Mouse (Mus musculus) ES-Bruce4 (cell line): ENCODE measurements around the gene Sema5a. TPM values are rescaled to one million over a fixed set of nuclear protein-coding genes. Genes with fewer than 3 reads are reported as not detected.

ENCODE experiments used
- H3K27ac ChIP-seq: 2 replicates; pipeline ENCODE4 v1.5.1; 2012; ENCODE audit warnings: low read length, inconsistent platforms; ENCODE audit not compliant: insufficient read depth
- H3K27me3 ChIP-seq: 2 replicates; pipeline ENCODE4 v1.6.1; 2012; ENCODE audit warnings: mild to moderate bottlenecking, low read length, inconsistent platforms; ENCODE audit not compliant: control insufficient read depth, poor library complexity, insufficient read depth, severe bottlenecking
- H3K36me3 ChIP-seq: 2 replicates; pipeline ENCODE4 v1.6.1; 2012; ENCODE audit warnings: inconsistent platforms, mild to moderate bottlenecking, low read length, moderate library complexity; ENCODE audit not compliant: control insufficient read depth, poor library complexity, insufficient read depth, severe bottlenecking
- H3K4me1 ChIP-seq: one replicate; pipeline ENCODE4 v1.8.1; 2011; ENCODE audit warnings: low read length; ENCODE audit not compliant: control insufficient read depth, insufficient read depth
- H3K4me3 ChIP-seq: 2 replicates; pipeline ENCODE4 v1.5.1; 2011; ENCODE audit warnings: low read depth, mild to moderate bottlenecking, low read length
- H3K9ac ChIP-seq: 2 replicates; pipeline ENCODE4 v1.6.1; 2012; ENCODE audit warnings: low read depth, mild to moderate bottlenecking, inconsistent platforms; ENCODE audit not compliant: poor library complexity, severe bottlenecking
- H3K9me3 ChIP-seq: replicated peaks from 2 replicates; pipeline ENCODE4 v1.6.1; 2012; ENCODE audit warnings: mild to moderate bottlenecking, low read length, inconsistent platforms; ENCODE audit not compliant: control insufficient read depth, poor library complexity, insufficient read depth, severe bottlenecking
- CTCF ChIP-seq: IDR thresholded peaks from one replicate; pipeline ENCODE4 v1.8.1; 2011; ENCODE audit warnings: low read depth, low read length
- EP300 ChIP-seq: IDR thresholded peaks from 2 replicates; pipeline ENCODE4 v1.6.1; 2011; ENCODE audit warnings: low read depth, low read length; ENCODE audit not compliant: insufficient read depth
- POLR2A ChIP-seq: IDR thresholded peaks from one replicate; pipeline ENCODE4 v1.8.1; 2011; ENCODE audit warnings: low read length; ENCODE audit not compliant: insufficient read depth
- polyA plus RNA-seq: library from polyadenylated mRNA; stranded (reverse); fragments of >200 nt; gene quantifications from 2 replicates; pipeline ENCODE4 v1.2.4, GENCODE M21; 2011; ENCODE audit warnings: low read depth; ENCODE audit not compliant: missing spikeins, insufficient read depth, insufficient read length

Sema5a gene
- polyA plus RNA-seq, 1 experiment, result 2.8 TPM

- H3K9me3 ChIP-seq, result no peaks in the 10 kb centered on the region
- no peaks in the 10 kb centered on the region for H3K4me1 ChIP-seq
- no peak overlapping the region for H3K9ac ChIP-seq
- H3K27me3 ChIP-seq, result no peaks in the 10 kb centered on the region
- no peak overlapping the region for H3K27ac ChIP-seq
- no peaks in the 10 kb centered on the region for H3K36me3 ChIP-seq
- H3K4me3 ChIP-seq, result no peak overlapping the region
- no peak for TF ChIP-seq EP300
- TF ChIP-seq CTCF, result no peak
- TF ChIP-seq POLR2A, result no peak
Measured at GRCm38 (mm10) chr15:32343544-32343943, 98.9 kb downstream of the Sema5a start.

DNA sequence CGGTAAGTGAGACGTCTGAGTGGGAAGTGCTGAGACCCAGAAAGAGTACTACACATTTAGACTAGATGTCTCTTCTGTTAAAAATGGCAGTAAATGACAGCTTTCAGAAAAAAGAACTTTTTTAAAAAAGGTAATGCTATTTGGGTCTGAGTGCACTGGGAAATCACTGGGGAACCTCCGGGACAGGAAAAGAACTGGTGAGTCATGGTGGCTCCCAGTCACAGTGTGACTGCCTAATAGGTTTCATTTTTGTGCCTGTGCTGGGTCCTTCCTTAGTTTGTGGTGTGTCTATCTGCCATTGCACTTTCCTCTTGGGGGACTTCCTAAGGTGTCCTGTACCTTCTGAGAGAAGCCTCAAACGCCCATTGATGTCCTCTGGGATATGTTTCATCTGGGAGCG, 102.7 kb downstream of the Sema5a start:
- no peak overlapping the region for H3K9ac ChIP-seq
- TF ChIP-seq POLR2A (no peak), CTCF (no peak), EP300 (no peak)
- H3K27me3 ChIP-seq, result no peaks in the 10 kb centered on the region
- H3K4me1 ChIP-seq, result no peaks in the 10 kb centered on the region
- H3K36me3 ChIP-seq, result no peaks in the 10 kb centered on the region
- H3K27ac ChIP-seq, result no peak overlapping the region
- no peaks in the 10 kb centered on the region for H3K9me3 ChIP-seq
- no peak overlapping the region for H3K4me3 ChIP-seq

GRCm38 (mm10) chr15:32349276-32349675, 104.7 kb downstream of the Sema5a start:
- H3K27ac ChIP-seq, result no peak overlapping the region
- TF ChIP-seq CTCF (no peak), EP300 (no peak), POLR2A (no peak)
- no peaks in the 10 kb centered on the region for H3K4me1 ChIP-seq
- no peak overlapping the region for H3K9ac ChIP-seq
- no peak overlapping the region for H3K4me3 ChIP-seq
- no peaks in the 10 kb centered on the region for H3K36me3 ChIP-seq
- no peaks in the 10 kb centered on the region for H3K27me3 ChIP-seq
- H3K9me3 ChIP-seq, result no peaks in the 10 kb centered on the region

DNA sequence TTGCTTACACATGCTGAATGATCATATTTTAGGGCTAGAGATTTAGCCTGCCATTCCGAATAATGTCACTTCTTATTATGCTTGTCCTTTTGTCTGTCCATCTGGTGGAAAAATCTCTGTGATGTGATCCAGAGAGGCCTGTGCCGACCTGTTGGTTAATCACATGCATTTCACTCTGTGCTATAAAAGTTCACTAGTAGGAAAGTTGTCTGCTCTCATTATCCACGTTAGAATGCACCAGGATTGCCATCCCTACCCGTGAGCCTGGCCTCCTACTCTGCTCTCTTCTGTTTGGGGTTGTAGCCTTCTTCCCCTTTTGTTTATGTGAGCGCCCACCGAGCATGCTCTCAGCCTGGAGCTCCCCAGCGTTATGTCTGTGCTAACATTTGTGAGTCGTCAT, 108.4 kb downstream of the Sema5a start:
- H3K27ac ChIP-seq, result no peak overlapping the region
- no peaks in the 10 kb centered on the region for H3K36me3 ChIP-seq
- no peaks in the 10 kb centered on the region for H3K4me1 ChIP-seq
- H3K4me3 ChIP-seq, result no peak overlapping the region
- no peak overlapping the region for H3K9ac ChIP-seq
- H3K9me3 ChIP-seq, result no peaks in the 10 kb centered on the region
- no peak for TF ChIP-seq EP300
- TF ChIP-seq CTCF, result no peak
- no peak for TF ChIP-seq POLR2A
- no peaks in the 10 kb centered on the region for H3K27me3 ChIP-seq

GRCm38 (mm10) chr15:32353513-32353912, 108.9 kb downstream of the Sema5a start:
- H3K9me3 ChIP-seq, result no peaks in the 10 kb centered on the region
- no peaks in the 10 kb centered on the region for H3K4me1 ChIP-seq
- no peak overlapping the region for H3K9ac ChIP-seq
- H3K36me3 ChIP-seq, result no peaks in the 10 kb centered on the region
- H3K27ac ChIP-seq, result no peak overlapping the region
- no peak for TF ChIP-seq POLR2A
- no peak for TF ChIP-seq EP300
- no peak for TF ChIP-seq CTCF
- no peak overlapping the region for H3K4me3 ChIP-seq
- H3K27me3 ChIP-seq, result no peaks in the 10 kb centered on the region

DNA sequence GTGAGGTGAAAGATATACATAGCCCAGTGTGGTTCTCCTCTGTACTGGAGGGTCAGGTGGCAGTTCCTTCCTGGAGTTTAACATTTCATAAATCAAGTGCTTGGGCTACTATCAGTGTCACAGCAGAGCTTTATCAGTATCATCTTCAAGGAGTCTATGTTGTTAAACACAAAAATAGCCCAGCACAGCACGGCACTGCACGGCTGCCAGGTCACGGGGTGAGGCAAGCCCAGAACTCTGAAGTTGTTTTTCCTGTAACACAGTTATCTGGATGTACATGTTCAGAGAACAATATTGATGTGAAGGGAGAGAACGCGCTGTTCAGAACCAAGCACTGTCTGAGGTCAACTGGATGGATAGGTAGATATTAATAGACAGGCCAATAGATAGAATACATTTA, 112.2 kb downstream of the Sema5a start:
- no peak overlapping the region for H3K27ac ChIP-seq
- H3K9ac ChIP-seq, result no peak overlapping the region
- no peaks in the 10 kb centered on the region for H3K4me1 ChIP-seq
- H3K4me3 ChIP-seq, result no peak overlapping the region
- H3K27me3 ChIP-seq, result no peaks in the 10 kb centered on the region
- TF ChIP-seq POLR2A, result no peak
- no peak for TF ChIP-seq CTCF
- no peak for TF ChIP-seq EP300
- H3K9me3 ChIP-seq, result no peaks in the 10 kb centered on the region
- H3K36me3 ChIP-seq, result no peaks in the 10 kb centered on the region
